Mouse (Mus musculus): ENCODE results near the gene Iqgap2. TPM values are rescaled to one million over a fixed set of nuclear protein-coding genes. Genes with fewer than 3 reads are reported as not detected.

Iqgap2 gene
- polyA plus RNA-seq, 1 experiment from 2014 or later: 16.5 TPM

GRCm38 (mm10) chr13:95794346-95794745 lies 97.4 kb downstream of the Iqgap2 start:
- no peaks in the 10 kb centered on the region for H3K36me3 ChIP-seq (ENCODE audit: control insufficient read depth, insufficient read depth, low read length)
- no peak for ATAC-seq (ENCODE audit: low FRiP score, low TSS enrichment)
- H3K9ac ChIP-seq (ENCODE audit: low read length): no peak overlapping the region
- no peaks in the 10 kb centered on the region for H3K9me3 ChIP-seq (ENCODE audit: control insufficient read depth, low read length)
- H3K27ac ChIP-seq (replicated peaks): no peak overlapping the region
- H3K4me1 ChIP-seq (replicated peaks; ENCODE audit: control insufficient read depth, insufficient read depth): no peaks in the 10 kb centered on the region
- H3K4me3 ChIP-seq (ENCODE audit: low read depth, low read length): no peak overlapping the region
- H3K27me3 ChIP-seq (ENCODE audit: control insufficient read depth, insufficient read depth, low read length): no peaks in the 10 kb centered on the region
- H3K4me2 ChIP-seq (replicated peaks; ENCODE audit: low read depth): no peak overlapping the region
- TF ChIP-seq CTCF (IDR thresholded peaks at IDR 0.05; ENCODE audit: low read depth) (no peak), EP300 (optimal IDR thresholded peaks at IDR 0.05) (no peak)
- 62% methylated on average over 8 of the region's 8 CpGs for WGBS
- no peak for DNase-seq (ENCODE audit: low spot score)

- DNase-seq (ENCODE audit: low spot score): no peak
- H3K9me3 ChIP-seq (ENCODE audit: control insufficient read depth, low read length): no peaks in the 10 kb centered on the region
- H3K36me3 ChIP-seq (ENCODE audit: control insufficient read depth, insufficient read depth, low read length): no peaks in the 10 kb centered on the region
- 71% methylated on average over 6 of the region's 6 CpGs for WGBS
- H3K4me3 ChIP-seq (ENCODE audit: low read depth, low read length): no peak overlapping the region
- no peaks in the 10 kb centered on the region for H3K27me3 ChIP-seq (ENCODE audit: control insufficient read depth, insufficient read depth, low read length)
- TF ChIP-seq CTCF (IDR thresholded peaks at IDR 0.05; ENCODE audit: low read depth) (no peak), EP300 (optimal IDR thresholded peaks at IDR 0.05) (no peak)
- H3K9ac ChIP-seq (ENCODE audit: low read length): no peak overlapping the region
- peak overlapping the region; percentile 70 for H3K27ac ChIP-seq (replicated peaks)
- no peaks in the 10 kb centered on the region for H3K4me1 ChIP-seq (replicated peaks; ENCODE audit: control insufficient read depth, insufficient read depth)
- no peak for ATAC-seq (ENCODE audit: low FRiP score, low TSS enrichment)
- no peak overlapping the region for H3K4me2 ChIP-seq (replicated peaks; ENCODE audit: low read depth)
Observed at GRCm38 (mm10) chr13:95790883-95791282, 100.8 kb downstream of the Iqgap2 start.

- DNase-seq (ENCODE audit: low spot score) (no peak), ATAC-seq (ENCODE audit: low FRiP score, low TSS enrichment) (no peak)
- no peak overlapping the region for H3K4me2 ChIP-seq (replicated peaks; ENCODE audit: low read depth)
- H3K27me3 ChIP-seq (ENCODE audit: control insufficient read depth, insufficient read depth, low read length): no peaks in the 10 kb centered on the region
- H3K4me3 ChIP-seq (ENCODE audit: low read depth, low read length): no peak overlapping the region
- H3K9me3 ChIP-seq (ENCODE audit: control insufficient read depth, low read length): no peaks in the 10 kb centered on the region
- H3K9ac ChIP-seq (ENCODE audit: low read length): no peak overlapping the region
- 58% methylated on average over 10 of the region's 10 CpGs for WGBS
- H3K36me3 ChIP-seq (ENCODE audit: control insufficient read depth, insufficient read depth, low read length): no peaks in the 10 kb centered on the region
- H3K4me1 ChIP-seq (replicated peaks; ENCODE audit: control insufficient read depth, insufficient read depth): no peaks in the 10 kb centered on the region
- no peak overlapping the region for H3K27ac ChIP-seq (replicated peaks)
- no peak for TF ChIP-seq EP300 (optimal IDR thresholded peaks at IDR 0.05)
Observed at GRCm38 (mm10) chr13:95788631-95789376, 102.9 kb downstream of the Iqgap2 start.

- peak; percentile 55 for DNase-seq (ENCODE audit: low spot score)
- Histone ChIP-seq H3K9me3 (ENCODE audit: control insufficient read depth, low read length) (no peaks in the 10 kb centered on the region), H3K27ac (replicated peaks) (no peak overlapping the region; the same call in 1 of the 2 replicates), H3K27me3 (ENCODE audit: control insufficient read depth, insufficient read depth, low read length) (no peaks in the 10 kb centered on the region), H3K4me1 (replicated peaks; ENCODE audit: control insufficient read depth, insufficient read depth) (peaks cover 6% of the 10 kb centered on the region; the same call in 1 of the 2 replicates), H3K4me3 (ENCODE audit: low read depth, low read length) (no peak overlapping the region), H3K4me2 (replicated peaks; ENCODE audit: low read depth) (no peak overlapping the region), H3K36me3 (ENCODE audit: control insufficient read depth, insufficient read depth, low read length) (no peaks in the 10 kb centered on the region), H3K9ac (ENCODE audit: low read length) (no peak overlapping the region)
- 52% methylated on average over 2 of the region's 2 CpGs for WGBS
- TF ChIP-seq EP300 (optimal IDR thresholded peaks at IDR 0.05) (no peak), CTCF (IDR thresholded peaks at IDR 0.05; ENCODE audit: low read depth) (no peak)
- ATAC-seq (ENCODE audit: low FRiP score, low TSS enrichment): peak; percentile 49
Observed at GRCm38 (mm10) chr13:95782969-95783332, 108.8 kb downstream of the Iqgap2 start.

- TF ChIP-seq CTCF (IDR thresholded peaks at IDR 0.05; ENCODE audit: low read depth): no peak
- no peak for TF ChIP-seq EP300 (optimal IDR thresholded peaks at IDR 0.05)
- no peak overlapping the region for H3K9ac ChIP-seq (ENCODE audit: low read length)
- peak overlapping the region; percentile 53 for H3K27ac ChIP-seq (replicated peaks)
- ATAC-seq (ENCODE audit: low FRiP score, low TSS enrichment) (peak; percentile 49), DNase-seq (ENCODE audit: low spot score) (peak; percentile 40)
- H3K4me2 ChIP-seq (replicated peaks; ENCODE audit: low read depth): no peak overlapping the region
- H3K9me3 ChIP-seq (ENCODE audit: control insufficient read depth, low read length): no peaks in the 10 kb centered on the region
- no peaks in the 10 kb centered on the region for H3K27me3 ChIP-seq (ENCODE audit: control insufficient read depth, insufficient read depth, low read length)
- peaks cover 6% of the 10 kb centered on the region; the same call in 1 of the 2 replicates for H3K4me1 ChIP-seq (replicated peaks; ENCODE audit: control insufficient read depth, insufficient read depth)
- WGBS: 41% methylated on average over 15 of the region's 15 CpGs
- H3K4me3 ChIP-seq (ENCODE audit: low read depth, low read length): no peak overlapping the region
- H3K36me3 ChIP-seq (ENCODE audit: control insufficient read depth, insufficient read depth, low read length): no peaks in the 10 kb centered on the region
Observed at GRCm38 (mm10) chr13:95782311-95782968, 109.3 kb downstream of the Iqgap2 start.

- Histone ChIP-seq H3K27ac (replicated peaks) (no peak overlapping the region), H3K9me3 (ENCODE audit: control insufficient read depth, low read length) (no peaks in the 10 kb centered on the region), H3K36me3 (ENCODE audit: control insufficient read depth, insufficient read depth, low read length) (no peaks in the 10 kb centered on the region), H3K4me1 (replicated peaks; ENCODE audit: control insufficient read depth, insufficient read depth) (peaks cover 6% of the 10 kb centered on the region; the same call in 1 of the 2 replicates), H3K9ac (ENCODE audit: low read length) (no peak overlapping the region), H3K4me3 (ENCODE audit: low read depth, low read length) (no peak overlapping the region), H3K27me3 (ENCODE audit: control insufficient read depth, insufficient read depth, low read length) (no peaks in the 10 kb centered on the region), H3K4me2 (replicated peaks; ENCODE audit: low read depth) (no peak overlapping the region)
- TF ChIP-seq EP300 (optimal IDR thresholded peaks at IDR 0.05): no peak
- TF ChIP-seq CTCF (IDR thresholded peaks at IDR 0.05; ENCODE audit: low read depth): no peak
- WGBS: 77% methylated on average over 7 of the region's 7 CpGs
- DNase-seq (ENCODE audit: low spot score) (no peak), ATAC-seq (ENCODE audit: low FRiP score, low TSS enrichment) (no peak)
Observed at GRCm38 (mm10) chr13:95780038-95780437, 111.7 kb downstream of the Iqgap2 start.
